Mouse (Mus musculus): Measurements from ENCODE around the gene Snd1. TPM values are rescaled to one million over a fixed set of nuclear protein-coding genes. Genes with fewer than 3 reads are reported as not detected.

Gene Snd1
- polyA plus RNA-seq, 1 experiment: 190 TPM

GRCm38 (mm10) chr6:28692659-28693058, 217.7 kb downstream of the Snd1 start:
- no peak overlapping the region for H3K4me3 ChIP-seq
- no peak overlapping the region for H3ac ChIP-seq (ENCODE audit: control insufficient read depth, insufficient read length)
- no peaks in the 10 kb centered on the region for H3K79me2 ChIP-seq (ENCODE audit: control insufficient read depth, insufficient read depth)
- peaks cover 7% of the 10 kb centered on the region for H3K36me3 ChIP-seq (ENCODE audit: control insufficient read depth, insufficient read depth)
- H3K27me3 ChIP-seq (ENCODE audit: control insufficient read depth, insufficient read depth, insufficient read length): no peaks in the 10 kb centered on the region
- H3K4me2 ChIP-seq (ENCODE audit: low read depth): no peak overlapping the region
- TF ChIP-seq MYOD1 (IDR thresholded peaks at IDR 0.05; ENCODE audit: control insufficient read depth in 1 of 3, insufficient read length in 2 of 3, low read depth in 2 of 3): no peak
- no peak for TF ChIP-seq CEBPB (IDR thresholded peaks at IDR 0.05; ENCODE audit: insufficient read depth, poor library complexity, severe bottlenecking)
- no peak for TF ChIP-seq POLR2AphosphoS2 (IDR thresholded peaks at IDR 0.05; ENCODE audit: insufficient read length, low read depth)
- no peak for TF ChIP-seq MYOG (IDR thresholded peaks at IDR 0.05; ENCODE audit: control insufficient read depth in 1 of 3, insufficient read depth in 1 of 3, insufficient read length in 2 of 3, low read depth in 2 of 3)
- no peak for TF ChIP-seq E2F4 (IDR thresholded peaks at IDR 0.05; ENCODE audit: insufficient read depth)
- TF ChIP-seq MAX (IDR thresholded peaks at IDR 0.05; ENCODE audit: low read depth): no peak
- TF ChIP-seq POLR2A (IDR thresholded peaks at IDR 0.05; ENCODE audit: insufficient read length, low read depth): no peak
- no peak for TF ChIP-seq TCF3 (IDR thresholded peaks at IDR 0.05; ENCODE audit: insufficient read length, low read depth)
- no peak for TF ChIP-seq USF1 (IDR thresholded peaks at IDR 0.05; ENCODE audit: low read depth)
- TF ChIP-seq TCF12 (IDR thresholded peaks at IDR 0.05; ENCODE audit: insufficient read depth, poor library complexity, severe bottlenecking): no peak
- no peak for TF ChIP-seq SRF (IDR thresholded peaks at IDR 0.05; ENCODE audit: control insufficient read depth, insufficient read length, low read depth)
- no peak for TF ChIP-seq REST (IDR thresholded peaks at IDR 0.05; ENCODE audit: insufficient read depth, insufficient read length)

GRCm38 (mm10) chr6:28697214-28697613, 222.3 kb downstream of the Snd1 start:
- Histone ChIP-seq H3K79me2 (ENCODE audit: control insufficient read depth, insufficient read depth) (no peaks in the 10 kb centered on the region), H3K36me3 (ENCODE audit: control insufficient read depth, insufficient read depth) (peaks cover 7% of the 10 kb centered on the region), H3K27me3 (ENCODE audit: control insufficient read depth, insufficient read depth, insufficient read length) (no peaks in the 10 kb centered on the region), H3ac (ENCODE audit: control insufficient read depth, insufficient read length) (no peak overlapping the region), H3K4me2 (ENCODE audit: low read depth) (no peak overlapping the region), H3K4me3 (no peak overlapping the region)
- TF ChIP-seq CEBPB (IDR thresholded peaks at IDR 0.05; ENCODE audit: insufficient read depth, poor library complexity, severe bottlenecking): no peak
- no peak for TF ChIP-seq REST (IDR thresholded peaks at IDR 0.05; ENCODE audit: insufficient read depth, insufficient read length)
- no peak for TF ChIP-seq USF1 (IDR thresholded peaks at IDR 0.05; ENCODE audit: low read depth)
- TF ChIP-seq TCF12 (IDR thresholded peaks at IDR 0.05; ENCODE audit: insufficient read depth, poor library complexity, severe bottlenecking): no peak
- TF ChIP-seq POLR2A (IDR thresholded peaks at IDR 0.05; ENCODE audit: insufficient read length, low read depth): no peak
- TF ChIP-seq MYOD1 (IDR thresholded peaks at IDR 0.05; ENCODE audit: control insufficient read depth in 1 of 3, insufficient read length in 2 of 3, low read depth in 2 of 3): no peak
- TF ChIP-seq SRF (IDR thresholded peaks at IDR 0.05; ENCODE audit: control insufficient read depth, insufficient read length, low read depth): no peak
- no peak for TF ChIP-seq MAX (IDR thresholded peaks at IDR 0.05; ENCODE audit: low read depth)
- no peak for TF ChIP-seq E2F4 (IDR thresholded peaks at IDR 0.05; ENCODE audit: insufficient read depth)
- TF ChIP-seq TCF3 (IDR thresholded peaks at IDR 0.05; ENCODE audit: insufficient read length, low read depth): no peak

- Histone ChIP-seq H3K79me2 (ENCODE audit: control insufficient read depth, insufficient read depth) (peaks cover 3% of the 10 kb centered on the region), H3ac (ENCODE audit: control insufficient read depth, insufficient read length) (no peak overlapping the region), H3K27me3 (ENCODE audit: control insufficient read depth, insufficient read depth, insufficient read length) (no peaks in the 10 kb centered on the region), H3K4me3 (peak overlapping the region; percentile 1), H3K4me2 (ENCODE audit: low read depth) (peak overlapping the region; percentile 68), H3K36me3 (ENCODE audit: control insufficient read depth, insufficient read depth) (peaks cover 18% of the 10 kb centered on the region)
- TF ChIP-seq TCF3 (IDR thresholded peaks at IDR 0.05; ENCODE audit: insufficient read length, low read depth) (no peak), REST (IDR thresholded peaks at IDR 0.05; ENCODE audit: insufficient read depth, insufficient read length) (no peak), POLR2A (IDR thresholded peaks at IDR 0.05; ENCODE audit: insufficient read length, low read depth) (no peak), USF1 (IDR thresholded peaks at IDR 0.05; ENCODE audit: low read depth) (no peak), TCF12 (IDR thresholded peaks at IDR 0.05; ENCODE audit: insufficient read depth, poor library complexity, severe bottlenecking) (no peak), POLR2AphosphoS2 (IDR thresholded peaks at IDR 0.05; ENCODE audit: insufficient read length, low read depth) (no peak), MYOD1 (IDR thresholded peaks at IDR 0.05; ENCODE audit: control insufficient read depth in 1 of 3, insufficient read length in 2 of 3, low read depth in 2 of 3) (no peak), MYOG (IDR thresholded peaks at IDR 0.05; ENCODE audit: control insufficient read depth in 1 of 3, insufficient read depth in 1 of 3, insufficient read length in 2 of 3, low read depth in 2 of 3) (no peak), CEBPB (IDR thresholded peaks at IDR 0.05; ENCODE audit: insufficient read depth, poor library complexity, severe bottlenecking) (peak; percentile 98), MAX (IDR thresholded peaks at IDR 0.05; ENCODE audit: low read depth) (peak; percentile 90), SRF (IDR thresholded peaks at IDR 0.05; ENCODE audit: control insufficient read depth, insufficient read length, low read depth) (no peak), E2F4 (IDR thresholded peaks at IDR 0.05; ENCODE audit: insufficient read depth) (no peak)
Measured at GRCm38 (mm10) chr6:28704612-28705011, 229.7 kb downstream of the Snd1 start.

GRCm38 (mm10) chr6:28705384-28706107, 230.6 kb downstream of the Snd1 start:
- no peak overlapping the region for H3ac ChIP-seq (ENCODE audit: control insufficient read depth, insufficient read length)
- peaks cover 18% of the 10 kb centered on the region for H3K36me3 ChIP-seq (ENCODE audit: control insufficient read depth, insufficient read depth)
- H3K27me3 ChIP-seq (ENCODE audit: control insufficient read depth, insufficient read depth, insufficient read length): no peaks in the 10 kb centered on the region
- peaks cover 3% of the 10 kb centered on the region for H3K79me2 ChIP-seq (ENCODE audit: control insufficient read depth, insufficient read depth)
- peak overlapping the region; percentile 68 for H3K4me2 ChIP-seq (ENCODE audit: low read depth)
- H3K4me3 ChIP-seq: peak overlapping the region; percentile 1
- TF ChIP-seq REST (IDR thresholded peaks at IDR 0.05; ENCODE audit: insufficient read depth, insufficient read length) (no peak), TCF3 (IDR thresholded peaks at IDR 0.05; ENCODE audit: insufficient read length, low read depth) (no peak), SRF (IDR thresholded peaks at IDR 0.05; ENCODE audit: control insufficient read depth, insufficient read length, low read depth) (no peak), MYOG (IDR thresholded peaks at IDR 0.05; ENCODE audit: control insufficient read depth in 1 of 3, insufficient read depth in 1 of 3, insufficient read length in 2 of 3, low read depth in 2 of 3) (peak in 1 of 3 experiments; percentile 28)

Measured in myocyte (in vitro differentiated cells).